Mouse (Mus musculus) heart, postnatal 14 days (tissue): ENCODE results near the gene Serpinh1. TPM values are rescaled to one million over a fixed set of nuclear protein-coding genes. Genes with fewer than 3 reads are reported as not detected.
A peak's percentile ranks its signal among the peaks of the same experiment; 100 is the strongest.

Source experiments
- DNase-seq, 2 experiments: peaks; one replicate each; pipeline ENCODE4 v3.0.0; 2021 to 2022
- intact Hi-C: fragments of 180-260 bp; cut with DNase I; formaldehyde crosslinking; loops from one replicate; pipeline ENCODE4 v1.15.1; 2025
- long read RNA-seq, 2 experiments: library from polyadenylated mRNA; stranded (forward); transcript quantifications; one replicate each; pipeline ENCODE4 v2.0.0; 2021
- total RNA-seq, 2 experiments: library from RNA; stranded (reverse); gene quantifications; 2 replicates each; pipeline ENCODE4 v1.2.3; 2021

Serpinh1 gene
- total RNA-seq: 100 to 1,000 TPM; 387 to 469 TPM
- long read RNA-seq, experiment 1, transcript Serpinh1-201 (5 exons, 2,215 nt): major isoform, 848 of 978 reads
- long read RNA-seq, experiment 1, transcript Serpinh1-203 (6 exons, 2,128 nt): minor isoform, 5 of 978 reads
- long read RNA-seq, experiment 1, transcript Serpinh1-202 (5 exons, 2,274 nt): minor isoform, 14 of 978 reads
- long read RNA-seq, experiment 1, partial matches to known transcripts: 28 of 978 reads
- long read RNA-seq, experiment 1, other reads (novel, unspliced or antisense): 79 of 978 reads
- long read RNA-seq, experiment 2, transcript Serpinh1-201 (5 exons, 2,215 nt): major isoform, 754 of 873 reads
- long read RNA-seq, experiment 2, transcript Serpinh1-202 (5 exons, 2,274 nt): minor isoform, 6 of 873 reads
- long read RNA-seq, experiment 2, transcript Serpinh1-203 (6 exons, 2,128 nt): minor isoform, 12 of 873 reads
- long read RNA-seq, experiment 2, partial matches to known transcripts: 27 of 873 reads
- long read RNA-seq, experiment 2, other reads (novel, unspliced or antisense): 73 of 873 reads

DNA sequence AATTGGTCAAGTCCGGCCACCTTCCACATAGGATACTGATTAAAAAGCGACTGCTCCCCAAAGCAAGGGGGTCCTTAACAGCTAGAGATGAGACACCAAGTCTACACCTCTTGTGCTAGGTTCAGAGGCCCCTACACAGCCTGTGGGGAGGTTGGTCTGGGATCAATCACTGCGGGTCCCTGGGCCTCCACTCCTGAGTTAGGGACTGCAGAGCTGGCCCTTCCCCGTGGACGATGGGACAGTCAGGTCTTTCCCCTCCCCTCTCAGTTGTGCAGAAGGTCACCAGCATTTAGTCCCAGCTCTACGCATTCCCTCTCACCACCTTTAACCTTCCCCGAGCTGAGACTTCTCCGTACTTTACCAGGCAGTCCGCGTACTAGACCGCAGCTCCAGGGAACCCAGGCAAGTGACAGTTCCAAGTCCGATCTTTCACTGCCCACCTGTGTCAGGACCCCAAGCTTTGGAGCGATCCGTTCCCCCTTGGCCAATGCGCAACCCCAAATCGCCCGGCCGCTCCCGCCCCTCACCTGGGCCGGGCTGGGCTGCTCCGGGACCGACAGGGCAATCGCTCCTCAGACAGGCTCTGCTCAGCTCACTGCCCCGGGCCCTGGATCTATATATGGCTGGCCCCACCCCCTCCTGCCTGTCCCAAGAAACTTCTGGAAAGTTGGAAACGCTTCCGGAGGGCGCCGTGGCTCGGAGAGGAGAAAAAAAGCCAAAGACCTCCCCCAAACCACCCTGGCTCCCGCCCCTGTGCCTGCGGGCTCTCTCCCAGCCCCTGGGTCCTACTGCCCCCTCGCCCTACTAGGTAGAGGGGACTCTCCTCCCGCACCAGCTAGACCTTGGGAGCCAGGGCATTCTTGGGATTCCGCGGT, at the start of gene Serpinh1:
Gene Serpinh1, minus strand, starts transcription at position 714 of the 875 bp plus-strand sequence.
- DNase-seq: peak; percentile 91 to 93
- intact Hi-C loops: no loop called here

DNA sequence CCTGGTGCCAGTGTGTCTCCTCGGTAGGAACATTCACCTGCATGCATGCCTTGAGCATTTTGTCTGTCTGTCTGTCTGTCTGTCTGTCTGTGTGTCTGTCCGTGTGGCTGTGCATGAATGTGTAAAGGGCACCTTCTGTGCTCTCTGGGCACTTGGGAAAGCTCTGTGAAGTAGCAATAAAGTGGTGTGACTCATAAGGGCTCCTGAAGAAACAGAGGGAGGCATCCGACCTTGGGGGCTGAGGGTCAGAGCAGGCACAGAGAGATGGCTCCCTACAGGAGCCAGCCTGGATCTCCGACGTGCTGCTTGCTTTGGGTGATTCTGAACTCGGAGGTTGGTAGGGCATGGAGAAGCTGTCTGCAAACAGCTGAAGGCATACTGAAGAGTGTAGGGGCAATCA, 49.4 kb upstream of the Serpinh1 start:
- intact Hi-C loops: loop anchor here (2.0 kb wide), 1 partner anchor 18 kb away; no protein-coding TSS in a partner anchor
- DNase-seq: no peak

DNA sequence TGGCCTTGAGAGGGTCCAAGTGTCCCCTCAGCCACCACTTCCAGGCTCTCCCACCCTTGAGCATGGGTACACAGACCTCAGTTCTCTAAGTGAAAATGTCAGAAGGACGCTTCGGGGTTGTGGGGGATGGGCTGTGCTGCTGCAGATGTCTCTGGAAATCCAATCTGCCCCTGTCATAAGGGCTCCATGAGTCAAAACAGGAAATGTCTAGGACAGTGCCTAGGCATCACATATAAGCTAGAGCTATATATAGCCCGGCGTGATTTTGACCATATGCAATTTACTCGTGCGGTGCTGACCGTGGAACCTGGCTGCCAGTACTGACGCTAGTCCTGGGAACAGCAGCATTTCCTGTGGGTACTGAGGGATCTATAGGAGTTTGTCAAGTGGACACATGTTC, 48.3 kb upstream of the Serpinh1 start:
- DNase-seq: no peak
- intact Hi-C loops: no loop called here

DNA sequence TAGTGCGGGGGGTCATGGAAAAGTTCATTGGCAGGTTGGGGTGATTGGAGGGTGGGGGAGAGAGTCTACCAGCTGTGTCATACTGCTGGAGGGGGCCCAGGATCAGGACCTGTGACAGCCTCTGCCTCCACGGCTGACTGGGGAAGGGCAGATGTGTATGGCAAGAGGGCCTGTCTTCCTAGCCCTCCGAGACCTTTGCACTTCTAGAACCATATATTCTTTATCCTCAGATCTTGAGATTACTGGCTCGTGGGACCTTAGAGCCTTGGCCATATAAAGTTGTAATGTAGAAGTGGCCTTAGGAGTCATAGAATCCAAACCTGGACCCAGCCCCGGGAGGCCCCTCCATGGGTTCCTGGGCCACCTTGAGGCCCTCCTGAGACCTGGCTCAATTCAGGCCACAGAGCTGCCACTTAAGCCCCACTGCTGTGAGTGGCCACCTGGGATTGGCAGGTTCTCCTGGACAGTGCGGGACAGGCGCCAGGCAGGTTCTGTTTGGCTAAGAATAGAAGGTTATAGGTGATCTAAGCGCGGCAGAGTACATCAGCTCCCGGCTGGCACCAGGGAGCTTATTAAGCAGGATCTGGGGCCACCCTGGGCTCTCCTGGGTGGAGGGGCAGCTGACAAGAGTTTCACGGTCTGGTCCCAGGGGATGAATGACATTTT, 44.1 kb upstream of the Serpinh1 start:
- intact Hi-C loops: no loop called here
- DNase-seq: peak in 1 of 2 experiments; percentile 43

DNA sequence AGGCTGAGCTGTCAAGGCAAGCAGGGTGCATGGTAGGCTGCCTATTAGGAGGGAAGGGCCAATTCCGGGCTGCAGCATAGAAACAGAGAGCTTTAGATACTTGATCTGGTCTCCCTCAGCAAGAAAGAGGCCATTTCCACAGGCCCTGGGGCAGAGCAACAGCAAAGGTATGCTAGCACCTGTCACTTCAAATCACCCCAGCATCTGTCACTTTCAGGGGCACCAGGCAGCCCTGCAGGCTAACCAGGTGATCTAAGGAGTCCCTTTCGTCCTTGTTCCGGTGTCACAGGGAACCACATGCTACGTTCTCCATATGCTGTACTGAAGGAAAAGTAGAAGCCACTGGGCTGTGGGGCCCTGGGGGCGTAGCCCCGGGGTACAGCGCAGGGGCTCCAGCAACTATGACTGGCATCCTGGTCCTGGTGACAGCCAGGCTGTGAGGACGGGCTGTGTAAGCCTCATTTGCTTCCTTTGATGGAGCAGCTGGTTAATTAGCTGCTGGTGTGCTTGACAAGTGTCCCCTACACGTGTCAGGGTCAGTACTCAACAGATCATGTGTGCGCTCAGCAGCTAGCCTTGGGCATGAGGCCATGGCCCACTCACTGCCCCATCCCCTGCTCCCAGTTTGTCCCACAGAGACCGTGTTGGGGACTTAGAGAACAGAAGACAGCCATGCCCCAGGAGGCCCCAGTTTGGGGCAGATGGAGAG, 43.0 kb upstream of the Serpinh1 start:
- intact Hi-C loops: no loop called here
- DNase-seq: no peak

DNA sequence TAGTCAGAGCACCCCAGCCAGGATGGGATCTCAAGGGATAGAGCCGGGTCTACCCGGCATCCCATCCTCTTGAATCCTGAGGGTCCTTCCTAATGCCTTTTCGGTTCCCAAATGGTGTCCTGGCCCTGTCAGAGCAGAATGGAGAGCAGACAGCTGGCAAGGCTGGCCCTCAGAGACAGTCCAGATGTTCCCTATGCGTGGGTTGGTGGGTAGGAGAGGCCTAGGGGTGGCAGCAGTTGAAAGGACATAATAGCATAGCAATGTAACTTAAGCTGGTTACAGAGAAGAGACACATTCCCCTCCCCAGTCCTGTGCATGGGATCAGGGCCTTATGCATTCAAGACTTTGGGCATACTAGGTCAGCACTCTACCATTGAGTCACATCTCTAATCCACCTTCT, 42.3 kb upstream of the Serpinh1 start:
- intact Hi-C loops: no loop called here
- DNase-seq: no peak

DNA sequence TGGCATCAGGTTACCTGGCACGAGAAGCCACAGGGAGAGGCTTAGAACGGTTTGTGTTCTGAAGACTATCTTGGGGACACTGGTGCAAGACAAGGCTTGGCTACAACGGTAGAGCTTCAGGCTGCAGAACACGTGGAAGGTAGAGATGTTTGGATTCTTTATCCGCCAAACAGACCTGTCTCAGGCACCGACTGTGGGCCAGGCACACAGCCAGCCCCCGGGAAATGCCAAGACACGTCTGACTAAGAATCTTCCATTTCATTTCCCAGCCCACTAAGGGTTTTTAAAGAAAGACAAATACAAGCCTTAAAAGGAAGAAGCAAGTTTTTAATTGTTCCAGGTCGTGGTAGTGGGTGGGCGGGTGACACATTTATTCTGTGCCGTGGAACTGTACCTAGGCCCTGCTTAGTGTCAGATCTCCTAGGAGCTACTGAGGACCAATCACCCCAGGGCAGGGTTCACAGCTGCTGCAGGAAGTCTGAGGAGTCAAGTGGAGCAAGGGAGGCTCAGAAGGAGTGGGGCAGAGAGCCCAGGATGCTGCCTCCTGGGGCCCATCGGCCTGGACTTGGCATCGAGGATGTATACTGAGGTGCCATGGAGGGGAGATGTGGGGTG, 40.8 kb upstream of the Serpinh1 start:
- intact Hi-C loops: no loop called here
- DNase-seq: no peak

DNA sequence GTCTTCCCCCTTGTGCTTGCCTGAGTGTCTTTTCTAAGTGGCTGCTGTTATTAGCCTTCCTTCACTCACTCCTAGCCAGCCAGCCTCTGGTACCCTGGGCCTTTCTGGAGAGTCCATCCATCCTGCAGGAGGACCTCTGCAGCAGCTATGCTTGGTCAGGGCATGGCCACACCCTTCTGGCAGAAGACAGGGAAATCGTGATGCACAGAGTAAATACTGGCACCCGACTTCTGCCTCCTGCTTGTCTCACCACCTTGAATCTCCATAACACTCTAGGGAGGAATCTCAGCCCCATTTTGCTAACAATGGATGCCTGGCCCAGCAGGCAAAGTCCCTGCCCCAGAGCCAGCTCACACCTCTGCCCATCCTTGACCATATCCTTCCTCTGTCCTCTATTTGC, 39.7 kb upstream of the Serpinh1 start:
- DNase-seq: no peak
- intact Hi-C loops: no loop called here

DNA sequence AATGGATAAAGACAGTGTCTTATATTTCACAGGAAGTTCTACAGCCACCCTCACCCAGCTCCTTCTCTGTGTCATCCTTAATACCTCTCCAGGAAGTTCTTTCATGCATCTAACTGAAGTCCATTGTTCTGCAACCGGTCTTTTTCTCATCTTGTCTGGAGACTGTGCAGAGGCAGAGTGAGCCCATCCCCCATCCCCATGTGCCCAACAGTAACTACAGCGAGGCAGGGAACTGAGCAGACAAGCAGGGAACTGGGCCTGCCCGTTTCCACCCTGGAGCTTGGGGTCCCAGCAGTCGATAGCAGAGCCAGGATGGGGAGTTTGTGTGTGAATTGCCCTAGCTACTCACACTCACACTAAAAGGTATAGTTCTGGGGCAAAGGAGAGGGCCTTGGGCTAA, 37.5 kb upstream of the Serpinh1 start:
- no peak for DNase-seq
- intact Hi-C loops: no loop called here

DNA sequence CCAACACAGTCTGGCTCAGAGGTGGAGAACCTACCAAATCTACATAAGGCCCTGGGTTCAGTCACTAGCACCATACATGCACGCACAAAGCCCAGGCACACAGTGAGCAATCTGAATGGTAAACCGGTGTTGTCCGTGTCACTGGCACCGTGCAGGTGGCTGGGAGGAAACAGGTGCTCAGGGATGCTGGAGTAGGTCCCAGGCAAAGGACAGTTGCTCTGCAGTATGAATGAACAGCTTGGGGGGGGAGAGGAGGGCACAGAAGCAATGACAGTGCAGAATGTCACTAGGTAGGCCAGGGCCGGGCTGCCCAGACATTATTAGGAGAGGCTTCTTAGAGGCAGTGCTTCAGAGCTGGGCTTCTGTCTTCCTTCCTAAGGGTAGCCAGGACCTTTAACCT, 34.3 kb upstream of the Serpinh1 start:
- DNase-seq: no peak
- intact Hi-C loops: loop anchor here (5.0 kb wide), 1 partner anchor 40 kb away; no protein-coding TSS in a partner anchor

DNA sequence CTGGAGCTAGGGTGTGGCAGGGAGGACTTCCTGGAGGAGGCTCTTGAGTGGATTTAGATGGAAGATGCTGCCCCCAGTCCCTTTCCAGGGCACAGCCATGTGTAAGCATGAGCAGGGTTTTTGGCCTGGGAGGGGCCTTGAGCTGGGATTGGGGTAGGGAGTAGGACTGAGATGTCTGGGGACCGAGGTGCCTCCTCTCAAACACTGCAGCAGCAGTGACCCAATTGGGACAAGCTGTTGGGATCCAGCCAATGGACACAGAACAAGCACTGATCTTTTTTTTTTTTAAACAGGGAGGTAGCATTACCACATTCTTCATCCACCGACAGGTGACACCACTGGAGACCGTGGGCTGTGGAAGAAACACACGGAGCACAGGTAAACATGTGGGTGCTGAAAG, 33.8 kb upstream of the Serpinh1 start:
- intact Hi-C loops: loop anchor here (5.0 kb wide), 1 partner anchor 40 kb away; no protein-coding TSS in a partner anchor

DNA sequence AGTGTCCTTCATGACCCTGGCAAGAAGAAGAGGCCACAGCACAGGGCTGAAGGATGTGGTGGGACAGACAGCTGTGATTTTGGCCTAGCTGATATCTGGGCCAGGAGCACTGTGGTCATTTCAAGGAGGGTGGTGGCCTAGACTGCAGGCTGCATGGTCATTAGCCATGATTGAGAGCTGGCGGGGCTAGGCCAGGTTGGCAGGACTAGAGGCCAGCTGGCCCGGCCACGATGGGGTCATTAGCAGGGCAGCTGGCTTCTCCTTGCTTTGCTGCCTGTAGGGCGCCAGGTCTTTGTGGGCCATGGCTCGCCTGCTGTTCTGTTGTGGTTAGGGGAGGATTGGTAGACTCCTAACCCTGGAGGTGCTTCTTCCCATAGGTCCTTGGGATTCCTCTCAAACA, 33.0 kb upstream of the Serpinh1 start:
- peak; percentile 44 to 72 for DNase-seq
- intact Hi-C loops: loop anchor here (5.0 kb wide), 1 partner anchor 41 kb away; no protein-coding TSS in a partner anchor

More for the DNA sequence above, 33.8 kb upstream of the Serpinh1 start:
- DNase-seq: no peak

DNA sequence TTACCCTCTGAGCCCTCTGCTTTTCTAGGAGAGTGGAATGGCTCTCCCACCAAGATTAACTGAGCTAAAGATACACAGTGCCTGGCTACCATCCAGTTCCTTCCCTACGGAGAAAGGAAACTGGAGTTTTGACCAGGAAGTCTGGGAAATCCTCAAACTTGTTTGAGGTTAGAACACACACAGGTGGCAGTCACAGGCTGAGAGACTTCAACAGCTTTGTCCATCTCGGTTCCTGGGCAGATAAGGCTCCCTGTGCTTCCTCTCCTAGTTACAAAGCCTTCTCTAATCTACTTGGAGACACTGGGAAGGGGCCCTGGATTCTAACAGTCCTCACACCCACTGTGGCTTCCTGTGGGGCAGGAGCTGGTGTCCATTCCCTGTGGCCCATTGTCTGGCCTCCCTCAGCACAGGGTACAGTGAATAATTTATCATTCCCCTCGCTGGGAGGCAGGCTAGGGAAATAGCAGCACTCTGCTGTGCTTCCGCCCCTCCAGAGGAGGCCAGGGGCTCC, 31.1 kb upstream of the Serpinh1 start:
- peak; percentile 50 to 58 for DNase-seq
- intact Hi-C loops: loop anchor here (2.0 kb wide), 1 partner anchor 19 kb away; no protein-coding TSS in a partner anchor

DNA sequence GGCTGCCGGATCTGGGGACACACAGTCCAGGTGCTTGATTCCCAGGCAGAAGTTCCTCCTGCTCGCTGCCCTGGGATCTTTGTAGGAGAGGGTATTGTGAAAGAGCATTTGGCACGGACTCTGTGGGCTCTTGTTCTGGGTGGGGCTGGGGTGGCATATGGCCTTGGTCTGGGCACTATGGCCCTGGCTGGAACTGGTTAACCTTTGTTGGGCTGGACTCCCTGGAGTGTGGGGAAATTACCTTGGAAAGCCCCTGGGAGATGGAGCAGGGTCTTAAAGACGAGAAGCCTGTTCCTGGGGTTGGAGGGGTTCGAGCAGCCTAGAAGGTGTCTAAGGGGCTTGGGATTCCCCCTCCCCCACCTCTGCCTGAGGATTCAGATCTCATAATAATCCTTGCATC, 30.2 kb upstream of the Serpinh1 start:
- no peak for DNase-seq
- intact Hi-C loops: no loop called here

DNA sequence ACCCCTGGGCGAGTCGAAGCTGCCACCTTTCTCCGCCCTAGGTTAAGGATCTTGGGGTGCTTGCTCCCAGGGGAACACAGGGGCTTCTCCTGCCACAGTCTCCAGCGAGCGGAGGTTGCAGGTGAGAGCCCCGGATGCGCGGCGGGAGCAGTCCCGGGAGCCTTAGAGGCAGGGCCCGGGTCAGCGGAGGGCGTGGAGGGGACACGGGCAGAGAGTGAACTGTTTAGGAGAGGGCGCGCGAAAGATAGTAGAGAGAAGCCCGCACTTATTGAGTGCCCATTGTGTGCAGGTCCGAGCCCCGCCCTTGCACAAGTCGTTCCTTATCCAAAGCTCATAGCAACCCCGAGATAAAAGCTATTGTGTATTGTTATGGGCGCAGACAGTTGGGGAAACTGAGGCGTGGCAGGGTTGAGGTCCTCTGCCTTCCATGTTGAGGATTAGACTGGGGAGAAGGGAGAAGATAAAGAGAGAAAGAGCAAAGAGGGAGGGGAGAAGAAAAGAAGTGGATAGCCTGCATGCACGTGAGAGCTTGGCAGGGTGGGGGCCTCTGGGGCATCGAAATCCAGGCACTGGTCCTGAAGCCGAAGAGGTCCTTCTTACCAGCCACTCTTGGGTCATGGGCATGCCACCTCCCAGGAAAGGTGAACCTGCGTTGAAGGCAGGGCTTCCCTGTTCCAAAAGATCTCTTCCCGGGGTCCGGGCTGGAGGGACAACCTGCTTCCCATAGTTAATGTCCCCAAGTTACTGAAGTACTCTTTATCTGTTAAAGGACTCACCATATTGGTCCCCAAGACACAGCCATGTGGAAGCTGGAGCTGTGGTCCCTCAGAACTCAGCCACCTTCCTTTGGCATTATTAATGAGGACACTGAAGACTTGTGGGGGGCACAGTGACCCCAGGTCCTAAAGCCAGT, 29.3 kb upstream of the Serpinh1 start:
- DNase-seq: peak; percentile 44

DNA sequence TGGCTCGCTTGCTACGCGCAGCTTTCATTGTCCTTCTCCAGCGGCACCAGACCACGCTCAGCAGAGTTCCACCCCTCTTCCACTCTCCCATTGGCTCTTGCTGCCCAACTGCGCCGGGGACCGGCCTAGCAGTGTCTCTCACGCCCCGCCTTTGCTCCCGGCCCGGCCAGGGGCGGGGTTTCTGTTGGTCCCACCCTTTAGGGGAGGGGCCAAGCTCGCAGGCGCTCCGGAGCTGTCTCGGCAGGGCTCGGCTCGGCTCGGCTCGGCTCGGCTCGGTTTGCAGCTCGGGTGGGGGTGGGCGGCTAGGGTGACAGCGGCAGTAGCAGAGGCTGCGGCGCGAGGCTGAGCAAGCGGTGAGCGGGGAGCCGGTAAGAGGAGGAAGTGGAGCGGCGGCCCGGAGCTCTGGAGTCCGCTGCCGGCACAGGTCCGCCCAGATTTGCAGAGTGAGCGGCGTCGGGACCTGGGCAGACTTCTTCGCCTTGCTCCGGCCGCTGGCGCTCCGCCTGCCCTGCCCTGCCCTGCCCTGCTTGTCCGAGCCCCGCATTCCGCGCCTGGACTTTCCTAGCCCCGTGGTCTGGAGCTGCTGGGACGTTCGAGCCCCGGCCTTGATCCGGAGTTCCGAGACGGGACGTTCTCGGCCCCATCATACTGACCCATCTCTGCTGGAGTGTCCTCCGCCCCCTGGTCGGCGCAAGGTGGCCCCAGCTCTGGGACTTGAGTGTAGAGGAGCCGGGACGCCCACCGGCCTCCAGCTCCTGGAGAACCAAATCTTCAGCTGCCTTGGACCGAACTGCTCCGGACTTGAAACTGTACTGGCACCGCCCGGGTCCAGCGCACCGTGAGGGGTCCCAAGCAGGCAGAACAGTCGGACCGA, 28.4 kb upstream of the Serpinh1 start, which contains the start of gene Gdpd5:
Gene Gdpd5, plus strand, starts transcription at position 201 of the 874 bp plus-strand sequence.
- intact Hi-C loops: no loop called here
- DNase-seq: peak; percentile 100

More for the DNA sequence above, 29.3 kb upstream of the Serpinh1 start:
- intact Hi-C loops: no loop called here
